Mouse (Mus musculus): ENCODE results near the gene Fcgr3. TPM values are rescaled to one million over a fixed set of nuclear protein-coding genes. Genes with fewer than 3 reads are reported as not detected.

Gene Fcgr3
- total and polyA plus RNA-seq, 3 experiments = 3.7 to 8.5 (median 6.1) TPM

- Histone ChIP-seq H3K36me3 (replicated peaks in 1 of 2; ENCODE audit: control insufficient read depth in 1 of 2, insufficient read depth in 1 of 2, low read length in 1 of 2) (no peaks in the 10 kb centered on the region), H3K4me3 (replicated peaks in 1 of 3; ENCODE audit: low read depth in 2 of 3, low read length in 2 of 3, poor library complexity in 1 of 3) (peak overlapping the region in 2 of 3 experiments; percentile 35 to 66), H3K9me3 (replicated peaks; ENCODE audit: low read length) (peaks cover 5% of the 10 kb centered on the region), H3K4me2 (ENCODE audit: insufficient read depth, low read depth, poor library complexity, severe bottlenecking) (peak overlapping the region; percentile 80; the same call in 1 of the 2 replicates), H3K27ac (ENCODE audit: insufficient read depth, low read depth) (no peak overlapping the region), H3K79me2 (replicated peaks; ENCODE audit: control insufficient read depth, extremely low read depth, insufficient read depth, poor library complexity, severe bottlenecking) (no peaks in the 10 kb centered on the region), H3K4me1 (ENCODE audit: control insufficient read depth in 1 of 2, insufficient read depth in 2 of 2) (peaks cover 0 to 12% of the 10 kb centered on the region in 2 experiments; a peak in 2 of 4 replicates), H3K27me3 (replicated peaks) (no peaks in the 10 kb centered on the region), H3K9ac (ENCODE audit: insufficient read depth, low read depth) (no peak overlapping the region)
- TF ChIP-seq USF2 (conservative IDR thresholded peaks at IDR 0.05; ENCODE audit: low read depth, low read length) (no peak), KAT2A (IDR thresholded peaks at IDR 0.05; ENCODE audit: insufficient replicate concordance, low read length) (no peak), SIN3A (IDR thresholded peaks at IDR 0.05; ENCODE audit: low read length) (no peak; the same call in 1 of the 2 replicates), MYC (IDR thresholded peaks at IDR 0.05; ENCODE audit: low read depth, low read length) (no peak), ZC3H11A (IDR thresholded peaks at IDR 0.05; ENCODE audit: low read depth, low read length) (no peak), CTCF (conservative IDR thresholded peaks at IDR 0.05 in 1 of 2, IDR thresholded peaks at IDR 0.05 in 1 of 2; ENCODE audit: low read depth in 2 of 2, low read length in 2 of 2) (no peak), MEF2A (IDR thresholded peaks at IDR 0.05; ENCODE audit: borderline replicate concordance, low read depth, low read length) (no peak), POLR2A (IDR thresholded peaks at IDR 0.05; ENCODE audit: low read depth, low read length) (no peak), MAFK (IDR thresholded peaks at IDR 0.05; ENCODE audit: insufficient replicate concordance, low read length) (no peak), ETS1 (conservative IDR thresholded peaks at IDR 0.05; ENCODE audit: low read depth, low read length) (no peak), CHD2 (IDR thresholded peaks at IDR 0.05; ENCODE audit: low read length) (no peak), BHLHE40 (IDR thresholded peaks at IDR 0.05; ENCODE audit: low read depth, low read length) (no peak), NELFE (IDR thresholded peaks at IDR 0.05; ENCODE audit: low read depth, low read length) (no peak), IRF4 (IDR thresholded peaks at IDR 0.05; ENCODE audit: low read depth, low read length) (no peak), HCFC1 (IDR thresholded peaks at IDR 0.05; ENCODE audit: low read depth, low read length) (no peak), GABPA (IDR thresholded peaks at IDR 0.05; ENCODE audit: insufficient replicate concordance, low read depth, low read length) (no peak), JUN (IDR thresholded peaks at IDR 0.05; ENCODE audit: insufficient read depth, low read depth, low read length) (no peak), MAZ (IDR thresholded peaks at IDR 0.05; ENCODE audit: low read depth, low read length) (no peak)
- dilution Hi-C loops (cut with MboI; ENCODE audit: extremely low pct_ligation_motif_present, extremely low pct_unique_long_range_greater_than_20kb, low sequenced_read_pairs) = no loop called here
- in situ Hi-C loops (cut with MboI; ENCODE audit: low pct_ligation_motif_present, low pct_unique_long_range_greater_than_20kb, low sequenced_read_pairs) = loop anchor here (5.0 to 10.0 kb wide), 2 partner anchors 59 to 374 kb away; no protein-coding TSS in a partner anchor
- no peak for DNase-seq (ENCODE audit: extremely low read depth)
Measured at GRCm38 (mm10) chr1:171101033-171101432, 36.3 kb upstream of the Fcgr3 start.

- Histone ChIP-seq H3K9ac (ENCODE audit: insufficient read depth, low read depth) (no peak overlapping the region), H3K4me1 (ENCODE audit: control insufficient read depth in 1 of 2, insufficient read depth in 2 of 2) (peaks cover 3 to 9% of the 10 kb centered on the region in 2 experiments; a peak in 3 of 4 replicates), H3K4me3 (replicated peaks in 1 of 3; ENCODE audit: low read depth in 2 of 3, low read length in 2 of 3, poor library complexity in 1 of 3) (no peak overlapping the region), H3K9me3 (replicated peaks; ENCODE audit: low read length) (peaks cover 5% of the 10 kb centered on the region), H3K79me2 (replicated peaks; ENCODE audit: control insufficient read depth, extremely low read depth, insufficient read depth, poor library complexity, severe bottlenecking) (no peaks in the 10 kb centered on the region), H3K27ac (ENCODE audit: insufficient read depth, low read depth) (no peak overlapping the region), H3K36me3 (replicated peaks in 1 of 2; ENCODE audit: control insufficient read depth in 1 of 2, insufficient read depth in 1 of 2, low read length in 1 of 2) (no peaks in the 10 kb centered on the region), H3K27me3 (replicated peaks) (no peaks in the 10 kb centered on the region), H3K4me2 (ENCODE audit: insufficient read depth, low read depth, poor library complexity, severe bottlenecking) (no peak overlapping the region)
- DNase-seq (ENCODE audit: extremely low read depth) = no peak
- TF ChIP-seq SIN3A (IDR thresholded peaks at IDR 0.05; ENCODE audit: low read length) (no peak), PAX5 (IDR thresholded peaks at IDR 0.05; ENCODE audit: low read length) (no peak), NRF1 (IDR thresholded peaks at IDR 0.05; ENCODE audit: low read depth, low read length) (no peak), CTCF (conservative IDR thresholded peaks at IDR 0.05 in 1 of 2, IDR thresholded peaks at IDR 0.05 in 1 of 2; ENCODE audit: low read depth in 2 of 2, low read length in 2 of 2) (no peak), ZNF384 (IDR thresholded peaks at IDR 0.05; ENCODE audit: low read depth, low read length) (no peak), RCOR1 (conservative IDR thresholded peaks at IDR 0.05; ENCODE audit: low read depth, low read length) (no peak), ZMIZ1 (IDR thresholded peaks at IDR 0.05; ENCODE audit: low read depth, low read length) (no peak), ETS1 (conservative IDR thresholded peaks at IDR 0.05; ENCODE audit: low read depth, low read length) (no peak), USF2 (conservative IDR thresholded peaks at IDR 0.05; ENCODE audit: low read depth, low read length) (no peak), POLR2AphosphoS2 (IDR thresholded peaks at IDR 0.05; ENCODE audit: low read depth, low read length) (no peak), UBTF (IDR thresholded peaks at IDR 0.05; ENCODE audit: low read depth, low read length) (no peak), RAD21 (IDR thresholded peaks at IDR 0.05; ENCODE audit: low read depth, low read length) (no peak), MEF2A (IDR thresholded peaks at IDR 0.05; ENCODE audit: borderline replicate concordance, low read depth, low read length) (no peak)
- in situ Hi-C loops (cut with MboI; ENCODE audit: low pct_ligation_motif_present, low pct_unique_long_range_greater_than_20kb, low sequenced_read_pairs) = no loop called here
- dilution Hi-C loops (cut with MboI; ENCODE audit: extremely low pct_ligation_motif_present, extremely low pct_unique_long_range_greater_than_20kb, low sequenced_read_pairs) = no loop called here
Measured at GRCm38 (mm10) chr1:171097612-171098011, 32.9 kb upstream of the Fcgr3 start.

All from CH12.LX (cell line).